Mouse (Mus musculus) gonadal fat pad, adult 2 months (tissue): Measurements from ENCODE around the gene Egfl7. TPM values are rescaled to one million over a fixed set of nuclear protein-coding genes. Genes with fewer than 3 reads are reported as not detected.

Experiments
- DNase-seq: peaks from one replicate; pipeline ENCODE4 v3.0.0-alpha.2; 2012; ENCODE audit warnings: low read depth
- polyA plus RNA-seq: library from polyadenylated mRNA; depleted of rRNA; stranded (reverse); fragments of >200 nt; gene quantifications from 2 replicates; pipeline ENCODE4 v1.2.3, GENCODE M21; 2012

Gene Egfl7
- polyA plus RNA-seq, 1 experiment, result 444 TPM

- DNase-seq, result no peak
These were observed 9.8 kb upstream of the Egfl7 start for GRCm38 (mm10) chr2:26570034-26570433.

DNA sequence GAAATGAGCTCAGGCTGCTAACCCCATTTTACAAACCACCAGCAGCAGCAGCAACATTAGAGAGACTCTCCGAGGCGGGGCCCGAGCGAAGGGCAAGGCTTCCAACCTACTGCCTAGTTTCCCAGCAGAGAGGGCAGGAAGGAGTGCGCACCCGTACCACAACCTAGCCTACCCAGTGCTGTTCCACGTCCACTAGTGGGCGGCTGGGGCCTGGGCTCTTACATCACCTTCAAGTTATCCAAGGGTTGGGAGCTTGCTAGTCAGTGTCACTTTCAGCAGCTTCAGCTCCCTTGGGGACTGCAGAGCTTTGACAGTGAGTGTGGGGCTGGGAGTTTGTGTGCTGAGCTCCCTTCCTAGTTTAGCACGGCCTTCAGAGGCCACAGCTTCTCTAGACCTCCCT, 8.4 kb upstream of the Egfl7 start:
- no peak for DNase-seq

DNA sequence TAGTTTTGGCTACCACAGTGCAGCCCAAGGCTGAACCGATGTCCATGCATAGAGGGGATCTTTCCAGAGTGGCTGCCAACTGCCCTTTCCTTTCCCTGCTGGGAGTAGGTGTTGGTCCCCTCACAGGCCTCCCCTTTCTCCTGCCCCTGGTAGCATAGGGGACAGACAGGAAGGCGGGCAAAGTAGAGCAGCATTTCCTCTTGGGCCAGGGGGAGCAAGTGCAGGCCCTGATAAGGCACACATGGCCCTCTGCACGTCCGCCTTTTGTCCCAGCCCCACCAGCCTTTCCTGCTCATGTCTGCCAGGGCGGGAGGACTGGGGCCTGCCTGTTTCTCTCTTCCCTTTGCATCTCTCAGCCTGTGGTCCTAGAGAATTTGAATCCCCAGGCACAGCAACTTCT, 8.0 kb upstream of the Egfl7 start:
- no peak for DNase-seq

GRCm38 (mm10) chr2:26573396-26573795, 6.4 kb upstream of the Egfl7 start:
- no peak for DNase-seq

- DNase-seq, result no peak
These were observed 6.0 kb upstream of the Egfl7 start for GRCm38 (mm10) chr2:26573807-26574206.

DNA sequence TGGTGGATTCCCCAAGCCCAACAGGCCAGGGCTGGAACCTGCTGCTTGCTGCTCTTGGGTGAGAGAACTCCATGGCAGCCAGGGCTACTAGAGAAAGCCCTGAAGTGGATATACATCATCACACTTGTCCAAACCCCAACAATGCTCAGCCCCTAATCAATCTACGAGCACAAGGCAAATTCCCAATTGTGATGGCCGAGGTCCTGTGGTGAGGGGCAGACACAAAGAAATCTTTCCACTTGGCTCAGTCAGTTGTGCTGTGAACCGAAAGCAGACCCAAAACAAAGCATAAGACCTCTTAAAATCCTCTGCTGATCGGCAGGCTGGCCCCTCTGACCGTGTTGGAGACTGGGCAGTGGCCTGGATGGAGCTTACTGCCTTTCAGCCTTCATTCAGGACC, 5.0 kb upstream of the Egfl7 start:
- no peak for DNase-seq

DNA sequence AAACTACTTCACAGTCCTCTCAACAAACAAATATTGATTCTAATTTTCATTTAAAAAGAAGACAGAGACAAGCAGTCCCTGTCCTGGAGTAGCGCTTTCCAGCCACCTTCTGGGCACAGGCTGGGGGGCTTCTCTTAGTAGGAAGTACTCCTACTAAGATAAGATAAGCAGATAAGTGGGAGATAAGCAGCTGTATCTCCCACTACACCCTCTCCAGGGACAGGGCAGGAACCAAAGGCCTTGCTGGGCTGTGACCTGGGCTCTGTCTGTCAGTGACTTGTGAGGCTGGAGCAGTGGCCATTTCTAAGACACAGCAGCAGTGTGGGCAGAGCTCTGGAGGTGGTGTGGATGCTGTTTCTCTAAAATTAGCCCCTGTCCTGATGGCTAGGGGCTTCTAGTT, 4.4 kb upstream of the Egfl7 start:
- no peak for DNase-seq

DNA sequence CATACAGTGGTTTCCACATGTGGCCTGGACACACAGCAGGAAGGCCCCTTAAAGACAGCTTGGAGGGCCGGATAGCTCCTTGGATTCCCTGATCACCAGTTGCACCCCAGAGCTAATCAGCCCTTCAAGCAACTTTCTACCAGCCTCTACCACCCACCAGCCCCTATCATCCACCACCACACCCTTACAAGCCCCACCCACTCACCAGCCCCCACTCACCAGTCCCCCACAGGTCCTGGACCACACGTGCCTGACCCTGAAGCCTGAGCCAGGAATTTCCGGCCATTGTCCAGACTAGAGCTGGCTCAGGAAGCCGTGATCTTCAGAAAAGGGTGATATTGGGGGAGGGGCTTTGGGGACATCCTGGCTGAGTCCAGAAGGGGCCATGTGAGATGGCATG, 3.9 kb upstream of the Egfl7 start:
- DNase-seq, result no peak

- DNase-seq, result no peak
These were observed 3.4 kb upstream of the Egfl7 start for GRCm38 (mm10) chr2:26576462-26576861.

GRCm38 (mm10) chr2:26578369-26578768, 1.4 kb upstream of the Egfl7 start:
- DNase-seq, result no peak

DNA sequence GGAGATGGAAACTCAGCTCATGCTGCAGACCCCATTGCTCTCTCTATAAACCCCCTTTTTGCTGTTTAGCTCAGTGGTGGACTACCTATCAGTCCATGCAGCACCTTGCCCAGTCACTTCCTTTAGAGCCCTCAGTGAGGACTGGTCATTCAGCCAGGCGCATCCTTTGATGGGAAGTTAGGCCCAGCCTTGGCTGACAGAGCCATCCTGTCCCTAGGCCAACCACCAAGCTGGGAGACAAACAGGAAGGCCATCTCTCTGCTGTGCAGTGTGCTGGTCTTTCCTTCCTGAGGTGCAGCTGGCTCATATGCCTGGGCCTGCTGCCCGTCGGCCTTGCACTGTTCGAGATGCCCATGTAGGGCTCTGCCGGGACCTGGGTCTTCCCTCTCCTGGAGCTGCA, 937 bp downstream of the Egfl7 start:
- no peak for DNase-seq

DNA sequence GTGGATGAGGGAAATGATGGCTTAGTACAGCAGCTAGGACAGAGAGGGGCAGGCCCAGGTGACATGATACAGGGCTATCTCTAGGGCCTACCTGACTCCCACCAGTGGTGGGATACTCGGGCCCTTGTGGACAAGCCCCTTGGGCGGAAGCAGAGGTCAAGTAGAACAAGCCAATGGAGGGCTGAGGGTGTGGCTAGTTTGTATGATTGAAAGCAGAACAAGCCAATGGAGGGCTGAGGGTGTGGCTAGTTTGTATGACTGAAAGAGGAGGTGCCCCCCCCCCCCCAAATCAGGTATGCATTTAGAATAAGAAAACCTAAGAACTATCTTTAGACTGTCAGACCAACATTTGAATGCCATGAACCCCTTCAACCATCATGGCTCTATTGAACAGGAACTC, 2.4 kb downstream of the Egfl7 start:
- DNase-seq, result no peak

- DNase-seq, result no peak
These were observed 2.9 kb downstream of the Egfl7 start for GRCm38 (mm10) chr2:26582741-26583140.

- DNase-seq, result no peak
These were observed 3.8 kb downstream of the Egfl7 start for GRCm38 (mm10) chr2:26583640-26584039.

DNA sequence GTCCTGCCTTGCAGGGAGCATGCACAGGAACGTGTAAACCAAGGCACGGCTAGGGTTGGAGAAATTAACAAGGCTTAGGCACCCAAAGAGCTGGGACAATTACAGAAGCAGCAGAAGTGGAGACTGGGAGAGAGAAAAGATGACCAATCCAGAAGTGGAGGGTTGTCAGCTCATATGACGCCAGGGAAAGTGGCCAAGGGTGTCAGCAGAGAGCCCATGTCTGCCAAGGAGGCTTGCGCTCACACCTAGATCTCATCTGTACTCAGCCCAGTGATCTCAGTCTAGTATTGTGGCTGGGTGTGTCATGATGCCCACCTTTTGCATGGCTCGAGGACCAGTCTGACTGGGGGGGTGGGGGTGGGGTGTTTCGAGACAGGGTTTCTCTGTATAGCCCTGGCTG, 5.9 kb downstream of the Egfl7 start:
- DNase-seq, result no peak

DNA sequence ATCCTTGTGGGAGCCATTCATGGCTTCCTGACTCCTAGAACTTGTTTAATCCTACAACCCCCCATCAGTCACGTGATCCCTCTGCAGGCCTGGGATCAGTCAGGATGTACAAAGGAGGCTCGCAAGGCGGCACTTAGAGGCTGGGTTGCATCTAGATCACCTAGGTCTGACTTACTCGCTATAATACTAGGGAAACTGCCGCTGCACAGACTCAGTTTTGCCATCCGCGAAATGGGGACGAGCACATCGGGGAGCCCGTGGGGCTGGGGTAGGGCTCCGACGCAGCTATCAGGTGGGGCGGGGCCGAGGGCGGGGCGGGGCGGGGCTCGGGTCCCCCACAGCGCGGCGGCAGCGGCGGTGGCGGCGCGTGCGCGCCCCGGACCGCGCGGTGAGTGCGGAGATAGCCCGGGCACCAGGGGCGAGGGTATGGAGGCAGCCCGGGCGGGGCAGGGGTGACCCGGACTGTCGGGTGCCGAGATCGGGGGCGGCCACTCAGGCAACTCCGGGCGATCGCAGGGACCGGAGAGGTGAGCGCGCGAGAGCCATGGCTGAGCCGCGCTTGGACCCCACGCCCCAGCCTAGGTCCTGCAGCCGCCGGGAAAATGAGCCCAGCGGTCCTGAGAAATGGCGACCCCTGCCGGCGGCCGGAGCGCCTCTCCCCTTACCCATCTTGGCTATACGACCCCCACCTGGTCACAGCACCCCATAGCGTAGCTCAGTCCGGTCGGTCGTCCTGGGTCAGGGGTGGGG, 6.7 kb downstream of the Egfl7 start, which contains the start of gene Gm20532:
Gm20532 (plus strand) TSS at position 346 of the 750 bp plus-strand sequence.
- no peak for DNase-seq

GRCm38 (mm10) chr2:26587044-26587405, 7.2 kb downstream of the Egfl7 start:
- DNase-seq, result no peak

- no peak for DNase-seq
These were observed 8.8 kb downstream of the Egfl7 start for GRCm38 (mm10) chr2:26588573-26588972.

GRCm38 (mm10) chr2:26589284-26589683, 9.5 kb downstream of the Egfl7 start:
- DNase-seq, result no peak

DNA sequence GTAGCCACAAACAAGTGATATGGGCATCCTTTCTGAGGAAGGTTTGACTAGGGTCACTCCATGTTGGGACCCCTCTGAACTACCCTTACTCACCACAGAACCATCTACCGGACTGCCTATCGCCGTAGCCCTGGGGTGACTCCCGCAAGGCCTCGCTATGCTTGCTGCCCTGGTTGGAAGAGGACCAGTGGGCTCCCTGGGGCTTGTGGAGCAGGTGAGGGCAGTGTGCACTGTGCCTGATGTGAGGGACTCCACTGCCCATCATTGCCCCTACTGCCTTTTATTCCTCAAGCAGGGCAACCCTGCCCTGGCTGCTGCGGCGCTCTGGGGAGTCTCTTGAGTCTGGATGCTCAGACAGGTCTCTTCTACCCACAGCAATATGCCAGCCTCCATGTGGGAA, 10.5 kb downstream of the Egfl7 start:
- DNase-seq, result no peak

DNA sequence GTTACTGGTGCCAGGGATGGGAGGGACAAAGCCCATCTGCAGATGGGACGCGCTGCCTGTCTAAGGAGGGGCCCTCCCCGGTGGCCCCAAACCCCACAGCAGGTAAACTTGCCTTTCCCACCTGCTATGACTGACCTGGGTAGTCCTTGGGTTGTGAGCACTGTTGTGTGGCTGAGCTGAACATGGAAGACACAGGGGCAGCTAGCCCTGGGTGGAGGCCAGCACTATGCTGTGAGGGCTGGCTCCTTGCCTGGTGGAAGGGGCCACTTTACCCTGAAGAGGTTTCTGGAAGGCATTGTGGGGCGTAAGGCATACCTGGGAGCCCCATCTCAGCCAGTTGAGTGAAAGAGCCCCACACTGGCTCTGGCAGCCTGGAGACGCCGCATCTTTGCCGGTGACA, 11.1 kb downstream of the Egfl7 start:
- DNase-seq, result no peak

- no peak for DNase-seq
These were observed 11.6 kb downstream of the Egfl7 start for GRCm38 (mm10) chr2:26591416-26591815.

DNA sequence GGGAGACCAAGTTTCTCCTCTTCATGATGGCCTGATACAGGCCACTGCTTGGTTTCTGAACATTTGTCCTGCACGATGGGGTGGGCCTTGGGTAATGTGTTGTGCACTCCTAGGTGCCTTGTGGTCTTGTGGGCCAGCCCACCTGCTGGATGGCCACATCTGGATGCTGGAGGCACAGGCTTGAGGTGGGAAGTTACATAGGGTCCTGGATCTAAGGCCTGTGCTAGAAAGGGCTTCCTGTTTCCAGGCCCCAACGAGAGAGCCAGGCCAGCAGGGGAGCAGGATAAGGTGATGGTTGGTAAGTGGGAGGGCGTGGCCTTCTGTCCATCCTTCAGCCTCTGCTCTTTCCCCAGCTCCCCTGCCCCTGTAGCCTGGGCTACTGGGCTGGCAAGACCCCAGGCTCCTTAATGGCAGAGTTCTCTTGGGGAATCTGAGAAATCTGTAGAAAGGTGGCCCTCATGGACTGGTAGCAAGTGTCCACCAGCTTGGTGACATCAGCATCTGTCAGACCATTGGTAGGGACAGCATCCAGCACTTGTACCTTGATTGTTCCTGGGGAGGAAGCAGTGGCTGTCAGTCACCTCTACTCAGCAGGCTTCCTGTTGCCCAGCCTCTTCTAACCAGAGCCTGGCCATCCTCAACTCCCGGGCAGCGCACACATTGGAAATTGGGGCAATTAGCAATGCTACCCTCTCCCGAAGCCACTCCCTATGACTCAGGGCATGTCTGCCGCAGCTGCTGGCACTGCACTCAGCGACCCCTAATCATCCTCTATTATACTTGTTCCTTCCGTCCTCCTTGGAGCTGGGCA, 13.6 kb downstream of the Egfl7 start:
- no peak for DNase-seq

DNA sequence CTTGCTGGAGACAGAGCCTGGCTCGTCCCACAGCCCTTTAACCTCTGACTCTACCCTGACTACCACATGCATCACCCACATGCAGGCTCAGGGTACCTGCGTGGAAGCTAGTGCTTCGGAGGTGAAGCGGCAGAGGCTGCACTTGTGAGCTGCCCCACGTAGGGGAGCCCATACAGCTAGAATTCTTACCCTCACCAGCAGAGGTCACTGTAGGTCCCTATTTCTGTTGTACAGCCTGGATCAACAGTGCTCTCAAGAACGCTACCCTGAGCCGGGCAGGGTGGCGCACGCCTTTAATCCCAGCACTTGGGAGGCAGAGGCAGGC, 14.2 kb downstream of the Egfl7 start:
- no peak for DNase-seq
